Mouse (Mus musculus): Measurements from ENCODE around the gene Gm11938.

- no peak for TF ChIP-seq CTCF (IDR thresholded peaks at IDR 0.05; ENCODE audit: low read depth)
- TF ChIP-seq EP300 (IDR thresholded peaks at IDR 0.05; ENCODE audit: low read depth): no peak
These were observed 6.0 kb upstream of the Gm11938 start for GRCm38 (mm10) chr11:99609126-99609525.
